Mouse (Mus musculus) forebrain, embryonic 11.5 days (tissue): ENCODE results near the gene Prpsap1. TPM values are rescaled to one million over a fixed set of nuclear protein-coding genes. Genes with fewer than 3 reads are reported as not detected.

Experiments
- ATAC-seq: fragments of 200-750 bp; cut with Nextera tagmentation; replicated peaks from 2 replicates; pipeline ENCODE4 v1.8.0; 2017; ENCODE audit warnings: moderate TSS enrichment; ENCODE audit not compliant: low FRiP score
- DNase-seq: peaks from one replicate; pipeline ENCODE4 v3.0.0-alpha.2; 2017; ENCODE audit warnings: low spot score
- H3K27ac ChIP-seq: fragments of 300-500 bp; sonication (generic); 2 replicates; pipeline ENCODE4 v1.5.1; 2014; ENCODE audit warnings: low read depth, low read length
- H3K27me3 ChIP-seq: fragments of 300-500 bp; sonication (generic); 2 replicates; pipeline ENCODE4 v1.6.1; 2014; ENCODE audit warnings: mild to moderate bottlenecking, low read length, mixed read lengths; ENCODE audit not compliant: control insufficient read depth, insufficient read depth
- H3K36me3 ChIP-seq: fragments of 300-500 bp; sonication (generic); 2 replicates; pipeline ENCODE4 v1.6.1; 2014; ENCODE audit warnings: mild to moderate bottlenecking, low read length, moderate library complexity, mixed read lengths; ENCODE audit not compliant: control insufficient read depth, insufficient read depth
- H3K4me1 ChIP-seq: fragments of 300-500 bp; sonication (generic); replicated peaks from 2 replicates; pipeline ENCODE4 v1.6.1; 2014; ENCODE audit warnings: low read length, mixed read lengths; ENCODE audit not compliant: control insufficient read depth, insufficient read depth
- H3K4me2 ChIP-seq: fragments of 300-500 bp; sonication (generic); 2 replicates; pipeline ENCODE4 v1.6.1; 2014; ENCODE audit warnings: low read depth, mild to moderate bottlenecking, low read length, moderate library complexity, mixed read lengths; ENCODE audit not compliant: severe bottlenecking
- H3K4me3 ChIP-seq: fragments of 300-500 bp; sonication (generic); 2 replicates; pipeline ENCODE4 v1.5.1; 2014; ENCODE audit warnings: low read depth, low read length
- H3K9ac ChIP-seq: fragments of 300-500 bp; sonication (generic); 2 replicates; pipeline ENCODE4 v1.6.1; 2014; ENCODE audit warnings: low read length
- H3K9me3 ChIP-seq: fragments of 300-500 bp; sonication (generic); 2 replicates; pipeline ENCODE4 v1.6.1; 2016; ENCODE audit warnings: low read length, mixed read lengths; ENCODE audit not compliant: control insufficient read depth
- WGBS: fragments of 180-500 bp; shearing (Covaris S2); extraction: QIAGEN DNeasy Blood & Tissue Kit; methylation state at CpG from one replicate; pipeline ENCODE4 v1.1.7; 2014; 5-methylcytosine and 5-hydroxymethylcytosine counted together
- polyA plus RNA-seq: library from polyadenylated mRNA; unstranded; fragments of >200 nt; fragmentation: Nextera tagmentation; extraction: Ambion mirVana; gene quantifications from 2 replicates; pipeline ENCODE4 v1.2.1, GENCODE M21; 2014

Prpsap1 gene
- polyA plus RNA-seq, 1 experiment from 2014 or later, result 195 TPM

DNA sequence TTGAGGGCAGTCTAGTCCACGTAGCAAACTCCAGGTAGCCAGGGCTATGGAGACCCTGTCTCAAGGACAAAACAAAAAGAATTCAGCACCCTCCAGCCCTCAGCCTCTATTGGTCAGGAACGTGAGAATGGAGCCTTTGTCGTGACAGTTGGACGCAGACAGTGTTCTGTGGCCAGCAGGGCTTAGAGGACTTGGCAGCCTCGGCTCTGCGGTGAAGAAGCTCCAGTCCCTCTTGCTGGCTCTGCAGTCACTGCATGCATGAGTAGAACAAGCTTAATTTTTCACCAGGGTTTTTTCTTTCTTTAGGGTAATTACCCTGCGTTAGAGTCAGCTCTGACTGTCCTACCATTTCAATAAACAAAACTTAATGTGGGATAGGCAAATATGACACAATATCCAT is 12.2 kb downstream of the Prpsap1 start:
- Histone ChIP-seq H3K36me3 (peaks cover 14% of the 10 kb centered on the region; the same call in 1 of the 2 replicates), H3K9ac (no peak overlapping the region), H3K4me2 (no peak overlapping the region), H3K4me1 (no peaks in the 10 kb centered on the region), H3K27me3 (no peaks in the 10 kb centered on the region), H3K9me3 (no peaks in the 10 kb centered on the region), H3K27ac (no peak overlapping the region), H3K4me3 (no peak overlapping the region)
- no peak for ATAC-seq
- WGBS, result 83% methylated on average over 7 of the region's 7 CpGs
- DNase-seq, result no peak

GRCm38 (mm10) chr11:116480975-116481374 is 13.0 kb downstream of the Prpsap1 start:
- H3K4me2 ChIP-seq, result no peak overlapping the region
- no peaks in the 10 kb centered on the region for H3K27me3 ChIP-seq
- H3K36me3 ChIP-seq, result peaks cover 15% of the 10 kb centered on the region; the same call in 1 of the 2 replicates
- H3K27ac ChIP-seq, result no peak overlapping the region
- H3K4me1 ChIP-seq, result no peaks in the 10 kb centered on the region
- no peak overlapping the region for H3K9ac ChIP-seq
- no peaks in the 10 kb centered on the region for H3K9me3 ChIP-seq
- ATAC-seq (no peak), DNase-seq (no peak)
- WGBS, result 96% methylated on average over 8 of the region's 8 CpGs
- no peak overlapping the region for H3K4me3 ChIP-seq

- Histone ChIP-seq H3K4me3 (no peak overlapping the region), H3K4me2 (no peak overlapping the region), H3K27ac (no peak overlapping the region), H3K9me3 (no peaks in the 10 kb centered on the region), H3K4me1 (no peaks in the 10 kb centered on the region), H3K36me3 (peaks cover 15% of the 10 kb centered on the region; the same call in 1 of the 2 replicates), H3K27me3 (no peaks in the 10 kb centered on the region), H3K9ac (no peak overlapping the region)
- 73% methylated on average over 8 of the region's 8 CpGs for WGBS
- ATAC-seq (no peak), DNase-seq (no peak)
These were observed 14.2 kb downstream of the Prpsap1 start for GRCm38 (mm10) chr11:116479832-116480231.

GRCm38 (mm10) chr11:116478978-116479377 is 15.0 kb downstream of the Prpsap1 start:
- 87% methylated on average over 7 of the region's 7 CpGs for WGBS
- Histone ChIP-seq H3K4me3 (no peak overlapping the region), H3K36me3 (peaks cover 15% of the 10 kb centered on the region; the same call in 1 of the 2 replicates), H3K4me2 (no peak overlapping the region), H3K9me3 (no peaks in the 10 kb centered on the region), H3K27ac (no peak overlapping the region), H3K9ac (no peak overlapping the region), H3K4me1 (no peaks in the 10 kb centered on the region), H3K27me3 (no peaks in the 10 kb centered on the region)
- no peak for DNase-seq
- ATAC-seq, result no peak

- H3K9me3 ChIP-seq, result no peaks in the 10 kb centered on the region
- DNase-seq (no peak), ATAC-seq (no peak)
- H3K4me2 ChIP-seq, result no peak overlapping the region
- no peak overlapping the region for H3K4me3 ChIP-seq
- H3K27ac ChIP-seq, result no peak overlapping the region
- no peak overlapping the region for H3K9ac ChIP-seq
- no peaks in the 10 kb centered on the region for H3K4me1 ChIP-seq
- peaks cover 11% of the 10 kb centered on the region; the same call in 1 of the 2 replicates for H3K36me3 ChIP-seq
- WGBS, result 86% methylated on average over 15 of the region's 15 CpGs
- no peaks in the 10 kb centered on the region for H3K27me3 ChIP-seq
These were observed 16.7 kb downstream of the Prpsap1 start for GRCm38 (mm10) chr11:116477160-116477759.

- 95% methylated on average over 6 of the region's 6 CpGs for WGBS
- DNase-seq, result no peak
- peaks cover 11% of the 10 kb centered on the region; the same call in 1 of the 2 replicates for H3K36me3 ChIP-seq
These were observed 17.3 kb downstream of the Prpsap1 start for GRCm38 (mm10) chr11:116476696-116477095.

DNA sequence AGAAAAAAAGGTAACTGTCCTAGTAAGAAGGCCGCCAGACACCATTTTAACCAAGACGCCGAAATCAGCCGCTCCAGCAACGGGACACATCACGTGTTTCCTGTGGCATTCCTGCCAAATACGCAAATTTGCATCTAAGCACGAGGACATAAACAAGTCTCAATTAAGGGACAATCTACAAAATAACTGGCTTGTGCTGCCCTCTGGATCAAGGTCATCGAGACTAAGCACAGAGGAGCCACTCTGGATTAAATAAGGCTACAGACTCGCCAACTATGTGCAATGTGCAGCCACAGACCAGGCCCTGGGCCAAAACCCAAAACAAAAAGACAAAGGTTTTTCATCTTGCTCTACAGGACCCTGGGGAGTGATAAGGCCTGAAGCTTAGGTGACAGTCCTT is 18.0 kb downstream of the Prpsap1 start:
- WGBS, result 92% methylated on average over 10 of the region's 10 CpGs
- Histone ChIP-seq H3K9me3 (no peaks in the 10 kb centered on the region), H3K4me3 (no peak overlapping the region), H3K9ac (no peak overlapping the region), H3K4me1 (no peaks in the 10 kb centered on the region), H3K4me2 (no peak overlapping the region), H3K36me3 (peaks cover 11% of the 10 kb centered on the region; the same call in 1 of the 2 replicates), H3K27ac (no peak overlapping the region), H3K27me3 (no peaks in the 10 kb centered on the region)
- DNase-seq (no peak), ATAC-seq (no peak)

More at GRCm38 (mm10) chr11:116476696-116477095, 17.3 kb downstream of the Prpsap1 start:
- no peak overlapping the region for H3K4me3 ChIP-seq
- H3K27ac ChIP-seq, result no peak overlapping the region
- no peaks in the 10 kb centered on the region for H3K4me1 ChIP-seq
- no peaks in the 10 kb centered on the region for H3K9me3 ChIP-seq
- no peak overlapping the region for H3K4me2 ChIP-seq
- ATAC-seq, result no peak
- H3K9ac ChIP-seq, result no peak overlapping the region
- H3K27me3 ChIP-seq, result no peaks in the 10 kb centered on the region

DNA sequence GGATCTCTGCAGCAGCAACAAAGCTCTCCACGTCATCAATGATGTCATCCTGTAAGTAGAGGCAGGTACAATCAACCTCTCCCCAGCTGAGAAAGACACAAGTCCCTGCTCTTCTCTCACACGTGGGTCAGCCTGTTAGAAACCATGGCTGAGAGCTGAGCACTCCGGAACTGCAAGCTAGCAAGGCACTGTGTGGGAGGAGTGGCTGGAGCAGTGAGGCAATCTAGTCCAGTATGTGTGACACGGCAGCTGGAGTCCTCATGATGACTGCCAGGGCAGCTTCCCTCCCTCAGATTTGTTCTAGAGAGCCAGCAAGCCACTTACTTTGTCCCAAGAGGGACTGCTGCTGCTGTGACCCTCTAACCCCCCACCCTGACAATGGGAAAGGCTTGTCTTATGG is 21.7 kb downstream of the Prpsap1 start:
- DNase-seq, result no peak
- Histone ChIP-seq H3K9ac (no peak overlapping the region), H3K4me2 (no peak overlapping the region), H3K36me3 (peaks cover 5% of the 10 kb centered on the region; the same call in 1 of the 2 replicates), H3K4me1 (no peaks in the 10 kb centered on the region), H3K4me3 (no peak overlapping the region), H3K9me3 (no peaks in the 10 kb centered on the region), H3K27ac (no peak overlapping the region), H3K27me3 (no peaks in the 10 kb centered on the region)
- 82% methylated on average over 4 of the region's 4 CpGs for WGBS
- ATAC-seq, result no peak

DNA sequence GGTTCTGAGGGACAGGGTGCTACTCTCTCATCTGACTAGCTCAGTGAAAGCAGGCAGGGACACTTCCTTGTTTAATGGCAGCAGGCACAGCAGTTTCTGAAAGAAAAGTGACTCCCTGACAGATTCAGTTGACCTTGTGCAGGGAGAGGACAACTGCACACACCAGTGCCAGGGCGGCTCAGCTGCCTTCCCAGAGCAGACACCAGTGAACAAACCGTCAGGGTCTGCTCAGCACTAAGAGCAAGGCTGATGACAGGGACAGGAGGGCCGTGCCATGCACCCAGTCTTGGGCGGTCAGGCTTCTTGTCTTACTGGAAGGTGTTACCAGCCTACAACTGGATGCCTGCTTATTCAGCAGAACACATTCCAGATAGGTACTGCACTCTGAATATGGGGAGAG is 23.1 kb downstream of the Prpsap1 start:
- no peaks in the 10 kb centered on the region for H3K4me1 ChIP-seq
- H3K27ac ChIP-seq, result no peak overlapping the region
- no peak overlapping the region for H3K4me2 ChIP-seq
- WGBS, result 94% methylated on average over 4 of the region's 4 CpGs
- H3K36me3 ChIP-seq, result peaks cover 3% of the 10 kb centered on the region; the same call in 1 of the 2 replicates
- ATAC-seq (no peak), DNase-seq (no peak)
- H3K9me3 ChIP-seq, result no peaks in the 10 kb centered on the region
- no peak overlapping the region for H3K9ac ChIP-seq
- no peaks in the 10 kb centered on the region for H3K27me3 ChIP-seq
- no peak overlapping the region for H3K4me3 ChIP-seq
